Mouse (Mus musculus) heart, postnatal 0 days (tissue): ENCODE measurements at regions not wholly inside any gene's neighbourhood (a gene's known extent, or its start where the extent isn't known, plus 50 kb on each side); places are given as distances from the start of the nearest gene placed in this dataset.
A peak's percentile ranks its signal among the peaks of the same experiment; 100 is the strongest.

Experiments
- ATAC-seq: fragments of 200-750 bp; cut with Nextera tagmentation; 2 replicates; pipeline ENCODE4 v1.8.0; 2017; ENCODE audit warnings: low read depth, moderate number of reproducible peaks, moderate library complexity; ENCODE audit not compliant: insufficient read depth
- DNase-seq: peaks from one replicate; pipeline ENCODE4 v3.0.0-alpha.2; 2016; ENCODE audit warnings: low spot score
- H3K27ac ChIP-seq: fragments of 300-500 bp; sonication (generic); 2 replicates; pipeline ENCODE4 v1.5.1; 2014; ENCODE audit warnings: low read depth, mild to moderate bottlenecking
- H3K27me3 ChIP-seq: fragments of 300-500 bp; sonication (generic); 2 replicates; pipeline ENCODE4 v1.6.1; 2014; ENCODE audit warnings: low read length, mixed read lengths; ENCODE audit not compliant: control insufficient read depth, insufficient read depth
- H3K36me3 ChIP-seq: fragments of 300-500 bp; sonication (generic); replicated peaks from 2 replicates; pipeline ENCODE4 v1.6.1; 2014; ENCODE audit warnings: low read length, mixed read lengths; ENCODE audit not compliant: control insufficient read depth, insufficient read depth
- H3K4me1 ChIP-seq: fragments of 300-500 bp; sonication (generic); 2 replicates; pipeline ENCODE4 v1.6.1; 2014; ENCODE audit warnings: antibody characterized with exemption; ENCODE audit not compliant: control insufficient read depth, insufficient read depth
- H3K4me2 ChIP-seq: fragments of 300-500 bp; sonication (generic); 2 replicates; pipeline ENCODE4 v1.6.1; 2014; ENCODE audit warnings: low read depth, mild to moderate bottlenecking, low read length, moderate library complexity
- H3K4me3 ChIP-seq: fragments of 300-500 bp; sonication (generic); 2 replicates; pipeline ENCODE4 v1.5.1; 2014; ENCODE audit warnings: low read depth, low read length
- H3K9ac ChIP-seq: fragments of 300-500 bp; sonication (generic); replicated peaks from 2 replicates; pipeline ENCODE4 v1.6.1; 2014; ENCODE audit warnings: low read depth, low read length, mixed read lengths
- H3K9me3 ChIP-seq: fragments of 300-500 bp; sonication (generic); replicated peaks from 2 replicates; pipeline ENCODE4 v1.6.1; 2016; ENCODE audit warnings: low read length; ENCODE audit not compliant: control insufficient read depth
- CTCF ChIP-seq: IDR thresholded peaks from 2 replicates; pipeline ENCODE4 v1.5.1; 2016; ENCODE audit warnings: antibody characterized with exemption, control low read depth, low read depth
- EP300 ChIP-seq: IDR thresholded peaks from 2 replicates; pipeline ENCODE4 v1.6.1; 2016; ENCODE audit warnings: antibody characterized with exemption, low read depth
- WGBS: fragments of 180-500 bp; shearing (Covaris S2); extraction: QIAGEN DNeasy Blood & Tissue Kit; methylation state at CpG from one replicate; pipeline ENCODE4 v1.1.7; 2014; 5-methylcytosine and 5-hydroxymethylcytosine counted together

DNA sequence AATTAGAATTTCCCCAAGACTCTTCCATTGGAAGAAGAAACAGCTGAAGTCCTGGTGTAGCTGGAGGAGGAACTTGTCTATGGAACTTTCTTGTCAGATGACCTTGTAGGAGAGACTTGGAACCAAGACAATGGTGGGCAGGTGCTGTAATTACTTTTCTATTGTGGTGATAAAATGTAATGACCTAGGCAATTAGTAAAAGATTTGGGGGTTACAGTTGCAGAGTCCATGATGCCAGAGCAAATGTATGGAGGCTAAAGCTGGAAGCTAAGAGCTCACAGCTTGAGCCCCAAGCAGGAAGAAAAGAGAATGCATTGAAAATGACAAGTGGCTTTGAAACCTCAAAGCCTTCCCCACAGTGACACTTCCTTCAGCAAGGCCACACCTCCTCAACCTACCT is 208.6 kb upstream of the Glra1 start:
- no peak for DNase-seq
- Histone ChIP-seq H3K9ac (no peak overlapping the region), H3K4me3 (no peak overlapping the region), H3K9me3 (no peaks in the 10 kb centered on the region; the same call in 1 of the 2 replicates), H3K4me2 (no peak overlapping the region), H3K27ac (no peak overlapping the region), H3K36me3 (no peaks in the 10 kb centered on the region), H3K27me3 (no peaks in the 10 kb centered on the region), H3K4me1 (no peaks in the 10 kb centered on the region)
- ATAC-seq = no peak
- TF ChIP-seq EP300 (no peak), CTCF (no peak)

DNA sequence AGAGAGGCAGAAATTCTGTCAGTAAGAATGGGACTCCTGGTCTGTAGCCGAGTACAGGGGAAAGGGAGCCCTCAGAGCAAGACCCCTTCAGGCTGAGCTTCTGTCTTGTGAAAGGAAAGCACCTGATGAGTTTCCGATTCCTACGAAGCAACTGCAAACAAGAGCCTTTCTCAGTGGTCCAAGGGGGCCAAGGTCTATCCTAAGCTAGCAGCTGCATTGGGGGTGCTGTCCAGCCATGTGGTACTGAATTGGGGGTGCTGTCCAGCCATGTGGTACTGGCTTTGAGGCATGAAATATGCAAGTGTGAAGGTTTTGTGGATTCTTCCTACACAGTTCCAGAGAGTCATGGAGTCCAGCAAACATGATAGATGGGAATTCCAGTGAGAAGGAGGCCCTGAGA is 202.7 kb upstream of the Glra1 start:
- Histone ChIP-seq H3K27me3 (no peaks in the 10 kb centered on the region), H3K4me2 (no peak overlapping the region)

DNA sequence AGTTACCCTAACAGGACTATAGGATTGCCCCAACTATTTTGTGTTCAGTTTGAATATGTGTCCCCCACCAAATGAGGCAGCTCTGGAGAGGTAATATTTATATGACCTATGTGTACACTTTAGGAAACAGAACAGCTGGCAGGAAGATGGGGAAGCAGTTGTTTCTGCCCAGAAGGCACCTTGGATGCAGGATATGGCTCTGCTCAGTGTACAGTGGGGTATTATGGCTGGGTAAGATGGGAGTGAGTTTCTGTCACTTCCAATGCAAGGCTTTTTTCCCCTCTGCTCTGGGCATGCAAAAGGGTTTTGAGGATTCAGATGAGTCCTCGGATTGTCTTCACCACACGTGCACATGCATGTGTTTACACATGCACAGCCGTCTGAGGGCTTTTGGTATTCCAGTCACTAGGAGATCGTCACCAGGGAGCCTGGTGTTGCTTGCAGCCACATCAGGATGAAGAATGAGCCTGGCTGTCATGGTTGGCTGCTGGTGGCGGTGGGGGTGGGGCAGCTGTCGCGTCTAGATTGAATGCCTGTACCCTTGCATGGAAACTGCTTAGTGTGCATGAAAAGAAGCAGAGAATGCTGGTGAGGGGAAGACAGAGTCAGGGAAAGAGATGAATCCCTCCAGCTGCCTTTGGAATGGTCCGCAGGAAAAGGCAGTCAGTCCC is 183.3 kb upstream of the Glra1 start:
- Histone ChIP-seq H3K4me3 (no peak overlapping the region), H3K27ac (no peak overlapping the region), H3K4me2 (no peak overlapping the region), H3K9me3 (no peaks in the 10 kb centered on the region), H3K9ac (no peak overlapping the region), H3K27me3 (no peaks in the 10 kb centered on the region), H3K36me3 (no peaks in the 10 kb centered on the region), H3K4me1 (no peaks in the 10 kb centered on the region)
- WGBS = 31% methylated on average over 8 of the region's 8 CpGs
- no peak for DNase-seq
- ATAC-seq = no peak
- TF ChIP-seq EP300 = no peak
- no peak for TF ChIP-seq CTCF

More for the DNA sequence above, 202.7 kb upstream of the Glra1 start:
- Histone ChIP-seq H3K9me3 (no peaks in the 10 kb centered on the region; the same call in 1 of the 2 replicates), H3K9ac (no peak overlapping the region), H3K27ac (no peak overlapping the region), H3K36me3 (no peaks in the 10 kb centered on the region), H3K4me3 (no peak overlapping the region), H3K4me1 (no peaks in the 10 kb centered on the region)
- ATAC-seq = no peak
- TF ChIP-seq EP300 (no peak), CTCF (no peak)
- 58% methylated on average over 3 of the region's 3 CpGs for WGBS
- peak; percentile 6 for DNase-seq

DNA sequence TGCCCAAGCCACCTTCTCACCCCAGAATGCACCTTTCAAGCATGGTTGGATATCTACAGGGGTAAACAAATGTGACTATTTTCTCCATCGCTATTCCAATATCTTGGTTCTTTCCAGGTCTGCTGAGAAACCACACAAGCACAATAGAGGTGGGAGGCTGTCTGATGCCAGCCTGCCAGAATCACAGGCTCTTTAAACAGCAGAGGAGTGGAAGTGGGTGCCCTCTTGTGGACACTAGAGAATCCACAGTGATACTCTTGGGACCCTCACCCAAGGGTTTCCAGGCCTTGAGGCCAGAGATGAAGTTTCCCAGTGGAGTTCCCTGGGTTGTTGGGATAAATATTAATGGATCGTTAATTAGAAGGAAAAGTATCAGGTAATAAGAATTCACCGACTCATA is 181.6 kb upstream of the Glra1 start:
- ATAC-seq = no peak
- Histone ChIP-seq H3K4me1 (no peaks in the 10 kb centered on the region), H3K9ac (no peak overlapping the region), H3K9me3 (no peaks in the 10 kb centered on the region), H3K27me3 (no peaks in the 10 kb centered on the region), H3K4me3 (no peak overlapping the region), H3K27ac (no peak overlapping the region), H3K36me3 (no peaks in the 10 kb centered on the region), H3K4me2 (no peak overlapping the region)
- WGBS = 70% methylated on average over 3 of the region's 3 CpGs
- no peak for DNase-seq
- TF ChIP-seq EP300 (no peak), CTCF (no peak)

DNA sequence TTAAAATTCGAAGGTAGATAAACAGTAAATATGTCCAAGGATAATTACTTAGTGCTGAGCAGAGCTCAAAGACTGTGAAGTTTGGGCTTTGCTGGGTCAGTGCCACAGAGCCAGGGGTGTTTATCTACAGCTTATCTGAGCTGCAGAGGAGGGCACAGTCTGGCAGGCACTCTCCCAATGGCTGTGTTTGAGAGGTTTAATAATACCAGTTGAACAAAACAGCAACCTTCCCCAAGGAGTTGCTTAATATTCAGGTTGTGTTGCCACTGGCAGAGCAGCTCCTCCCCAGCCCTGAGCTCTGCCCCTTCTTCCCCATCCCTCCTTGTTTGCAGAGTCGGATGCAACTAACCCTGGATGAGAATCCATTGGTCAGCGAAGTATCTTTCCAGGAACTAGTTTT is 173.0 kb upstream of the Glra1 start:
- H3K4me1 ChIP-seq = no peaks in the 10 kb centered on the region
- H3K27ac ChIP-seq = no peak overlapping the region
- no peak overlapping the region for H3K4me2 ChIP-seq
- H3K27me3 ChIP-seq = no peaks in the 10 kb centered on the region
- H3K4me3 ChIP-seq = no peak overlapping the region
- TF ChIP-seq EP300 (no peak), CTCF (no peak)
- DNase-seq (no peak), ATAC-seq (no peak)
- no peaks in the 10 kb centered on the region for H3K9me3 ChIP-seq
- WGBS = 59% methylated on average over 3 of the region's 3 CpGs
- no peak overlapping the region for H3K9ac ChIP-seq
- H3K36me3 ChIP-seq = no peaks in the 10 kb centered on the region

DNA sequence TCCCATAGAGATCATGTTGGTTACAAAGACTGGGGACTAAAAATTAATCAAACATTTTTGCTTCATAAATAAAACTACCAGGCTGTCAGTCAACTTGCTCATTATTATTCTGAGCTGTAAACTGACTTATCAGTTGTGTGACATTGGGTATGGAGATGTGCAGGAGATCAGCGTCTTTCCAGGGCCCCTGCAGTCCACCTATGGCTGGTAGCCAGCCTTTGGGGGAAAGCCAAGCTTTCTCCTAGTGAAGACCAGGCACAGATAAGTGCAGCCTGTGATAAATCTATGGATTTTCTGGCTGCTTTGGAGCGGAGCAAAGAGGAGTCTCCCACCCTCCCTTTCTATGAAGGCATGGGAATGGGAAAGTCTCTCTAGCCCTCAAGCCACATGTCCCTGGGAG is 172.0 kb upstream of the Glra1 start:
- H3K4me2 ChIP-seq = no peak overlapping the region
- H3K4me1 ChIP-seq = no peaks in the 10 kb centered on the region
- TF ChIP-seq EP300 (no peak), CTCF (no peak)
- no peak overlapping the region for H3K4me3 ChIP-seq
- H3K27ac ChIP-seq = no peak overlapping the region
- 59% methylated on average over 2 of the region's 2 CpGs for WGBS
- H3K9me3 ChIP-seq = no peaks in the 10 kb centered on the region
- no peaks in the 10 kb centered on the region for H3K27me3 ChIP-seq
- DNase-seq (no peak), ATAC-seq (no peak)
- H3K36me3 ChIP-seq = no peaks in the 10 kb centered on the region
- no peak overlapping the region for H3K9ac ChIP-seq
